Comparison of ENCODE assay signal across 8 mouse cellular contexts in the genomic region with DNA sequence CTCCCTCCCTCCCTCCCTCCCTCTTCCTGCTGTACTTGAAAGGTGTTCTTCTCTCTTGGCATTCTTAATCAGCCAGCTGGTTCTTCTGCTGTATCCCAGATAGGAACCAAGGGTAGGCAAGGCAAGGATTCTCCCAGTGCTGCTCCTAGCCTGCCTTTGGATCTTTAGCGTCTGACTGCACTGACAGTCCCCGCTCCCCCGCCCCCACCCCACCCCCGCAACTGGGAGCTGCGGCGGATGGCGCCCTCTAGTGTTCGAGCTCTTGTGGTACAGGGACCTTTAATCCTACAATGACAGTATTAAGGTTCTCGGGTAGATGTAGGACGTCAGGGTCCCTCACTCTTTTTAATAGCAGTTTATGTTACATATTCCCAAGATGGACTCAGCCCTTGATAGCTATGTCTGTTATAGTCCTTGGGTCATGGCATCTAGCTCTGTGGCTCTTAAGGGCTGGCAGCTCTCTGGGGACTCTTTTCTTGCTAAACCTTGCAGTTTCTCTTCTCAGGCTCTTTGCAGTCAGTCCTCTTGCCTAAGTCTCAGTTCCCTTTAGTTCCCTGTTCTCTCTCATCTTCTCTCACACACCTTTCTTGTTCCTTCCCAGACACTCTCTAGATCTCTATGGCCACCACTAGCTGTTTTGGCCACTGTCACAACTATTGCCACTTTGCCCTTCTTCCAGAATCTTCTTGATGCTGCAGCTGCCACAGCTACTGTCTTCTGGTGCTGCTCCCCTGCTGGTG.
DNase-seq lines count a peak whose midpoint lies in the region; TF ChIP-seq lines count a peak whose summit lies in the region.

No protein-coding gene starts in this region.

- H3K36me3 ChIP-seq in small intestine, adult 2 months (ENCODE audit: control insufficient read depth, insufficient read depth, low read length), result no peaks in the 10 kb centered on the region

- H3K4me3 ChIP-seq in small intestine, adult 2 months (ENCODE audit: low read depth, low read length), result no peak overlapping the region

- peak; percentile 42 to 67 for DNase-seq in spleen, postnatal 10 days (ENCODE audit: low spot score in 2 of 2)
- no peak for DNase-seq in spleen, postnatal 36 days (ENCODE audit: low spot score in 2 of 2)
- DNase-seq in cerebellum, postnatal 4 days (ENCODE audit: low spot score in 2 of 2), result peak; percentile 73 to 82
- peak; percentile 58 to 66 for DNase-seq in gastrocnemius, postnatal 4 days (ENCODE audit: low spot score in 2 of 2)
- peak; percentile 41 for DNase-seq in kidney, adult 11 months
- DNase-seq in left cerebral cortex, postnatal 36 days (ENCODE audit: low spot score in 2 of 2), result peak; percentile 55 to 57
- DNase-seq in mesoderm, embryonic 11.5 days (ENCODE audit: low read depth, low spot score), result peak; percentile 76

- intact Hi-C loops in left cerebral cortex, postnatal 36 days (cut with DNase I), result no loop called here

- no peak overlapping the region for H3K27ac ChIP-seq in small intestine, adult 2 months (ENCODE audit: insufficient read depth, low read depth, low read length)

- H3K27me3 ChIP-seq in small intestine, adult 2 months (ENCODE audit: control insufficient read depth, insufficient read depth, low read length), result no peaks in the 10 kb centered on the region

- TF ChIP-seq CTCF in small intestine, adult 2 months (IDR thresholded peaks at IDR 0.05; ENCODE audit: extremely low read depth, insufficient read length, insufficient replicate concordance, low read depth, low read length), result peak; percentile 83; the same call in 1 of the 2 replicates

- 2% methylated on average over 10 of the region's 10 CpGs for WGBS in small intestine, adult 2 months

- H3K4me1 ChIP-seq in small intestine, adult 2 months (ENCODE audit: control insufficient read depth, insufficient read depth, insufficient read length, low read length), result peaks cover 7% of the 10 kb centered on the region; the same call in 1 of the 2 replicates

- no peak for TF ChIP-seq POLR2A in small intestine, adult 2 months (IDR thresholded peaks at IDR 0.05; ENCODE audit: low read depth, low read length)

Comparison
In these comparisons a context has a peak if more than half of its experiments do, and no peak if none do; other contexts are left out.
1. DNase-seq: peak in spleen, postnatal 10 days (2 of 2), cerebellum, postnatal 4 days (2 of 2), gastrocnemius, postnatal 4 days (2 of 2), kidney, adult 11 months (single experiment), left cerebral cortex, postnatal 36 days (2 of 2) and mesoderm, embryonic 11.5 days (single experiment); none in spleen, postnatal 36 days (0 of 2).